In genomic region chr11:19861596-19861995, GRCm38 (mm10) we compare ENCODE assay signal across 26 mouse cellular contexts.
"Had no signal": no experiment of that assay in that cellular context is flagged by ENCODE, and none has a peak within 500 bp of the region (broad histone marks: within the 10 kb centered on the region; RNA-seq: fewer than 3 reads in every experiment).

No protein-coding gene starts in this region.

- H3K4me3 ChIP-seq: kidney, embryonic 15.5 days; left cerebral cortex, adult 2 months; limb, embryonic 12.5 days; limb, embryonic 15.5 days; lung, embryonic 15.5 days; megakaryocyte, embryonic 14.5 days; midbrain, embryonic 10.5 days; midbrain, embryonic 13.5 days; myocyte; neural tube, embryonic 13.5 days had no signal

- H3K9me3 ChIP-seq: kidney, embryonic 15.5 days; limb, embryonic 12.5 days; limb, embryonic 15.5 days; lung, embryonic 15.5 days; midbrain, embryonic 10.5 days; midbrain, embryonic 13.5 days; neural tube, embryonic 13.5 days had no signal

- DNase-seq: kidney, adult 18-20 months; kidney, postnatal 10 days; kidney, postnatal 36 days; layer of hippocampus, postnatal 36 days; left cerebral cortex, postnatal 4 days; liver, postnatal 0 days; lung, postnatal 10 days; lung, postnatal 36 days; retina, postnatal 1 day; right cerebral cortex, postnatal 25 days; spleen, adult 18-20 months; thymus, postnatal 25 days had no signal

- H3K36me3 ChIP-seq: kidney, embryonic 15.5 days; limb, embryonic 12.5 days; limb, embryonic 15.5 days; lung, embryonic 15.5 days; midbrain, embryonic 10.5 days; midbrain, embryonic 13.5 days; neural tube, embryonic 13.5 days had no signal

- ATAC-seq: intestine, embryonic 16.5 days; liver, postnatal 0 days; midbrain, embryonic 13.5 days; midbrain, embryonic 16.5 days had no signal

- H3K27me3 ChIP-seq: kidney, embryonic 15.5 days; limb, embryonic 12.5 days; limb, embryonic 15.5 days; lung, embryonic 15.5 days; midbrain, embryonic 13.5 days; neural tube, embryonic 13.5 days had no signal

- H3K9ac ChIP-seq: kidney, embryonic 15.5 days; limb, embryonic 12.5 days; limb, embryonic 15.5 days; liver, embryonic 14.5 days; liver, postnatal 0 days; lung, embryonic 15.5 days; midbrain, embryonic 13.5 days; neural tube, embryonic 13.5 days had no signal

- H3K4me1 ChIP-seq: kidney, embryonic 15.5 days; limb, embryonic 12.5 days; limb, embryonic 15.5 days; lung, embryonic 15.5 days; midbrain, embryonic 10.5 days; midbrain, embryonic 13.5 days; neural tube, embryonic 13.5 days had no signal

- H3K4me2 ChIP-seq: kidney, embryonic 15.5 days; limb, embryonic 12.5 days; limb, embryonic 15.5 days; liver, embryonic 11.5 days; lung, embryonic 15.5 days; midbrain, embryonic 13.5 days; neural tube, embryonic 13.5 days had no signal

- H3K27ac ChIP-seq: kidney, embryonic 15.5 days; left cerebral cortex, adult 2 months; limb, embryonic 12.5 days; limb, embryonic 15.5 days; liver, embryonic 14.5 days; lung, embryonic 15.5 days; midbrain, embryonic 10.5 days; midbrain, embryonic 13.5 days; neural tube, embryonic 13.5 days had no signal
